Mouse (Mus musculus) intestine, postnatal 0 days (tissue): ENCODE measurements around the gene Hnf4a. TPM values are rescaled to one million over a fixed set of nuclear protein-coding genes. Genes with fewer than 3 reads are reported as not detected.

ENCODE experiments used
- ATAC-seq: fragments of 200-750 bp; cut with Nextera tagmentation; 2 replicates; pipeline ENCODE4 v1.8.0; 2017; ENCODE audit warnings: mild to moderate bottlenecking, moderate TSS enrichment, moderate library complexity
- H3K27ac ChIP-seq: fragments of 300-500 bp; sonication (generic); 2 replicates; pipeline ENCODE4 v1.5.1; 2014; ENCODE audit warnings: mild to moderate bottlenecking, low read depth, low read length, moderate library complexity
- H3K27me3 ChIP-seq: fragments of 300-500 bp; sonication (generic); replicated peaks from 2 replicates; pipeline ENCODE4 v1.6.1; 2014; ENCODE audit warnings: low read length, mixed read lengths; ENCODE audit not compliant: control insufficient read depth, insufficient read depth
- H3K36me3 ChIP-seq: fragments of 300-500 bp; sonication (generic); 2 replicates; pipeline ENCODE4 v1.6.1; 2014; ENCODE audit warnings: mild to moderate bottlenecking, moderate library complexity; ENCODE audit not compliant: control insufficient read depth, insufficient read depth
- H3K4me1 ChIP-seq: fragments of 300-500 bp; sonication (generic); replicated peaks from 2 replicates; pipeline ENCODE4 v1.6.1; 2014; ENCODE audit warnings: antibody characterized with exemption, low read length, mixed read lengths; ENCODE audit not compliant: control insufficient read depth, insufficient read depth
- H3K4me2 ChIP-seq: fragments of 300-500 bp; sonication (generic); replicated peaks from 2 replicates; pipeline ENCODE4 v1.6.1; 2014; ENCODE audit warnings: low read depth, mild to moderate bottlenecking, moderate library complexity
- H3K4me3 ChIP-seq: fragments of 300-500 bp; sonication (generic); 2 replicates; pipeline ENCODE4 v1.5.1; 2014; ENCODE audit warnings: low read depth, low read length
- H3K9ac ChIP-seq: fragments of 300-500 bp; sonication (generic); 2 replicates; pipeline ENCODE4 v1.6.1; 2014; ENCODE audit warnings: mild to moderate bottlenecking, low read depth, low read length
- H3K9me3 ChIP-seq: fragments of 300-500 bp; sonication (generic); 2 replicates; pipeline ENCODE4 v1.6.1; 2016; ENCODE audit warnings: mixed run types; ENCODE audit not compliant: control insufficient read depth
- CTCF ChIP-seq: sonication (generic); IDR thresholded peaks from 2 replicates; pipeline ENCODE4 v1.5.1; 2016; ENCODE audit warnings: low read depth, mild to moderate bottlenecking, control low read depth, antibody characterized with exemption, moderate library complexity
- WGBS: fragments of 180-500 bp; shearing (Covaris S2); extraction: QIAGEN DNeasy Blood & Tissue Kit; methylation state at CpG from one replicate; pipeline ENCODE4 v1.1.7; 2014; 5-methylcytosine and 5-hydroxymethylcytosine counted together
- polyA plus RNA-seq: library from polyadenylated mRNA; unstranded; fragments of >200 nt; fragmentation: Nextera tagmentation; extraction: Ambion mirVana; gene quantifications from 2 replicates; pipeline ENCODE4 v1.2.1, GENCODE M21; 2015

Gene Hnf4a
- polyA plus RNA-seq, 1 experiment from 2014 or later = 50.8 TPM

DNA sequence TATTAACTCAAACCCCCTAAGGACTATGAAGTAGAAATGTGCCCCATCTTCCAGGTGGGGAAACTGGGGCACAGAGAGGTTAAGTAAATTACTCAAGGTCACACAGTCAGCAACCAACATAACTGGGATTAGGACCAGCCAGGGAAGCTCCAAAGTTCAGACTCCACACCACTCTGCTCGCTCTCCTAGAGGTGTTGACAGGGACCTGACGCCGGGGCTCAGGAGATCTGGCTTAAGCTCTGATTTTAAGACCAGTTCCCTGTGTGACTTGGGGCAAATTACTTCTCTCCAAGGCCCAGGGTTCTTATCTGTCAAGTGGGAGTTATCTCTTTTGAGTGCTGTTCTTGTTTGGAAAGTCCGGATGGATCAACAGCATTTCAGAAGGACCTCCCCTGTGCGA lies 52.6 kb downstream of the Hnf4a start:
- H3K27me3 ChIP-seq = no peaks in the 10 kb centered on the region
- no peaks in the 10 kb centered on the region for H3K9me3 ChIP-seq
- peaks cover 57% of the 10 kb centered on the region for H3K36me3 ChIP-seq
- H3K9ac ChIP-seq = no peak overlapping the region
- WGBS = 39% methylated on average over 5 of the region's 5 CpGs
- H3K27ac ChIP-seq = no peak overlapping the region
- H3K4me2 ChIP-seq = no peak overlapping the region
- no peak for ATAC-seq
- TF ChIP-seq CTCF = no peak
- no peaks in the 10 kb centered on the region; the same call in 1 of the 2 replicates for H3K4me1 ChIP-seq
- H3K4me3 ChIP-seq = no peak overlapping the region

DNA sequence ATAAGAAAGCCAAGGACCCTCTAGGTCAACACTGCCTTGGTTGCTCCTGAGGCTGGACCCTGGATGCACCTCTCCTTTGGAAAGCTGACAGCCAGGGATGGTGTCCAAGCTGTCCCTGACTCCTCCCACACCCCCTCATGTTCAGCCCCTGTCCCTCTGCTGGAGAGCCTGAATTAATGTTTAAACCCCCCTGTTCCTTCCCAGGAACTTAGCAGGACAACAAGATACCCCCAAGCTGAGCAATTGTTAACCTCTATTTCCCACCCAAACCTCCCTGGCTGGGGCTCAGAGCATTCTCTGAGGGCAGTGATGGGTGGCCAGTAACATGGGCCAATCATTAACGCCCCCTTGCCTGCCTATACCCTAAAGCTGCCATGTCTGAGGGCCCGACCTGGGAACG lies 53.6 kb downstream of the Hnf4a start:
- Histone ChIP-seq H3K27me3 (no peaks in the 10 kb centered on the region), H3K9me3 (no peaks in the 10 kb centered on the region), H3K4me2 (no peak overlapping the region), H3K27ac (no peak overlapping the region), H3K36me3 (peaks cover 62% of the 10 kb centered on the region), H3K4me1 (no peaks in the 10 kb centered on the region; the same call in 1 of the 2 replicates), H3K9ac (no peak overlapping the region), H3K4me3 (no peak overlapping the region)
- no peak for ATAC-seq
- no peak for TF ChIP-seq CTCF
- 76% methylated on average over 3 of the region's 3 CpGs for WGBS

GRCm38 (mm10) chr2:163561258-163561948 lies 54.8 kb downstream of the Hnf4a start:
- no peak overlapping the region for H3K4me3 ChIP-seq
- H3K36me3 ChIP-seq = peaks cover 68% of the 10 kb centered on the region
- 50% methylated on average over 13 of the region's 13 CpGs for WGBS
- no peaks in the 10 kb centered on the region; the same call in 1 of the 2 replicates for H3K4me1 ChIP-seq
- no peak overlapping the region for H3K4me2 ChIP-seq
- TF ChIP-seq CTCF = no peak
- no peaks in the 10 kb centered on the region for H3K27me3 ChIP-seq
- H3K9me3 ChIP-seq = no peaks in the 10 kb centered on the region
- H3K9ac ChIP-seq = no peak overlapping the region
- peak; percentile 52 for ATAC-seq
- H3K27ac ChIP-seq = no peak overlapping the region

DNA sequence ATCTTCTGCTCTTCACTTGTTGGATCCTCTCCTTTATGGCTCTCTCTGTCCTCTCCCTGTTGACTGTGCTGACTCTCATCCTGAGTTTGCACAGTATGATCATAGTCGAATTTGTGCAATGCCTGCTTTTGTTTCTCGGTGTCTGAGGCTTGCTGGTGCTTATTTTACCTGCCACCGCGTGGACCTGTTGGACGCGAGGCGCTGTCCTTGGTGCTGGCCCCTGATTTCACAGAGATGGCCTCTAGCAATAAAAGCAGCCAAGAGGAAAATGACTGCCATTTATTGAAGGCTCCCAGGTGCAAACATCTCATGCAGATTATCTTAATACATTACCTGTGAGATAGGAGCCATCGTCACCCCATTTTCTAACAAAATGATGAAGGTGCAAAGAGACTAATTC lies 58.0 kb downstream of the Hnf4a start:
- Histone ChIP-seq H3K36me3 (peaks cover 65% of the 10 kb centered on the region), H3K27me3 (no peaks in the 10 kb centered on the region), H3K4me3 (no peak overlapping the region), H3K9ac (no peak overlapping the region), H3K4me2 (no peak overlapping the region), H3K4me1 (no peaks in the 10 kb centered on the region; the same call in 1 of the 2 replicates), H3K27ac (no peak overlapping the region), H3K9me3 (no peaks in the 10 kb centered on the region)
- TF ChIP-seq CTCF = no peak
- ATAC-seq = no peak
- 14% methylated on average over 8 of the region's 8 CpGs for whole genome bisulfite sequencing

- no peak overlapping the region for H3K9ac ChIP-seq
- peak; percentile 80 for ATAC-seq
Measured at GRCm38 (mm10) chr2:163574321-163574720, 67.7 kb downstream of the Hnf4a start.

DNA sequence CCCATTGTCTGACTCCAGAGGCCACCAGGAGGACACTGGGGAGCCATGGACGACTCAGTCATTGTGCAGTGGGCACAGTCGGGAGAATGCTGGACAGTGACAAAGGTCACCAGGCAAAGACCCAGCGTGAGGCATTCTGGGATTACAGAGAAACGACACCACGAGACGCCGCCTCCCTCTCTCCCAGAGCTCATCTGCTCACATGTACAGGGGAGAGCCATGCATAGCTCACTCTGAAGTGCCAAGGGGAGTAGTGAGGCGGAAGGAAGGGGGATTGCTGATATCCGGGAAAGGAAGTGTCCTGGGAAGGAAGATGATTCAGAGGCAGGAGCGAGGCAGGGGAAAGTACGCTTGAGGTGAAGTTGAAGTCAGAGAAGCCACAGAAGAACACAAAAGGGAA lies 68.6 kb downstream of the Hnf4a start:
- peaks cover 15% of the 10 kb centered on the region for H3K36me3 ChIP-seq
- no peak for TF ChIP-seq CTCF
- H3K9ac ChIP-seq = peak overlapping the region; percentile 17; the same call in 1 of the 2 replicates
- peak overlapping the region; percentile 35; the same call in 1 of the 2 replicates for H3K4me2 ChIP-seq
- peaks cover 9% of the 10 kb centered on the region for H3K4me1 ChIP-seq
- peak overlapping the region; percentile 89 for H3K27ac ChIP-seq
- no peaks in the 10 kb centered on the region for H3K9me3 ChIP-seq
- ATAC-seq = peak; percentile 11
- WGBS = 26% methylated on average over 11 of the region's 11 CpGs
- no peaks in the 10 kb centered on the region for H3K27me3 ChIP-seq
- no peak overlapping the region for H3K4me3 ChIP-seq

More at GRCm38 (mm10) chr2:163574321-163574720, 67.7 kb downstream of the Hnf4a start:
- peak overlapping the region; percentile 89 for H3K27ac ChIP-seq
- peaks cover 20% of the 10 kb centered on the region for H3K36me3 ChIP-seq
- H3K4me2 ChIP-seq = no peak overlapping the region
- no peaks in the 10 kb centered on the region for H3K9me3 ChIP-seq
- WGBS = 24% methylated on average over 3 of the region's 3 CpGs
- no peak for TF ChIP-seq CTCF
- peaks cover 5% of the 10 kb centered on the region; the same call in 1 of the 2 replicates for H3K4me1 ChIP-seq
- no peak overlapping the region for H3K4me3 ChIP-seq
- no peaks in the 10 kb centered on the region for H3K27me3 ChIP-seq
